Mouse (Mus musculus): Measurements from ENCODE around the gene Trim30b.

GRCm38 (mm10) chr7:104400698-104401097, 31.0 kb upstream of the Trim30b start, which contains the start of gene Trim30c:
- TF ChIP-seq CTCF (IDR thresholded peaks at IDR 0.05; ENCODE audit: low read depth, low read length) (no peak), POLR2A (IDR thresholded peaks at IDR 0.05; ENCODE audit: extremely low read depth, insufficient read depth, low read length) (no peak)
